Mouse (Mus musculus): ENCODE data around the gene Rmnd5b. TPM values are rescaled to one million over a fixed set of nuclear protein-coding genes. Genes with fewer than 3 reads are reported as not detected.

Gene Rmnd5b
- polyA plus RNA-seq, 1 experiment: 123 TPM

GRCm38 (mm10) chr11:51650261-51650660, 14.6 kb upstream of the Rmnd5b start:
- peak; percentile 60 for DNase-seq
- H3K27me3 ChIP-seq (ENCODE audit: control insufficient read depth, insufficient read depth, low read length): no peaks in the 10 kb centered on the region
- peaks cover 49% of the 10 kb centered on the region for H3K4me1 ChIP-seq (replicated peaks; ENCODE audit: control insufficient read depth, insufficient read depth, low read length)
- under 1% methylated on average over 30 of the region's 30 CpGs for WGBS
- no peak for TF ChIP-seq POLR2A (IDR thresholded peaks at IDR 0.05; ENCODE audit: control insufficient read depth, extremely low read depth, insufficient read depth, low read length, poor library complexity)
- no peak for TF ChIP-seq CTCF (IDR thresholded peaks at IDR 0.05; ENCODE audit: borderline replicate concordance, control insufficient read depth, extremely low read depth, insufficient read depth, low read length, poor library complexity)
- no peaks in the 10 kb centered on the region for H3K36me3 ChIP-seq (ENCODE audit: control insufficient read depth, insufficient read depth, low read length)
- peak overlapping the region; percentile 82 for H3K4me3 ChIP-seq (ENCODE audit: control insufficient read depth, insufficient read depth, low read length)
- H3K27ac ChIP-seq (ENCODE audit: control insufficient read depth, insufficient read depth, low read length): no peak overlapping the region

- no peaks in the 10 kb centered on the region for H3K27me3 ChIP-seq (ENCODE audit: control insufficient read depth, insufficient read depth, low read length)
- no peak overlapping the region for H3K27ac ChIP-seq (ENCODE audit: control insufficient read depth, insufficient read depth, low read length)
- H3K4me1 ChIP-seq (replicated peaks; ENCODE audit: control insufficient read depth, insufficient read depth, low read length): peaks cover 53% of the 10 kb centered on the region
- DNase-seq: no peak
- no peak for TF ChIP-seq POLR2A (IDR thresholded peaks at IDR 0.05; ENCODE audit: control insufficient read depth, extremely low read depth, insufficient read depth, low read length, poor library complexity)
- no peak for TF ChIP-seq CTCF (IDR thresholded peaks at IDR 0.05; ENCODE audit: borderline replicate concordance, control insufficient read depth, extremely low read depth, insufficient read depth, low read length, poor library complexity)
- WGBS: 2% methylated on average over 7 of the region's 7 CpGs
- H3K36me3 ChIP-seq (ENCODE audit: control insufficient read depth, insufficient read depth, low read length): no peaks in the 10 kb centered on the region
- peak overlapping the region; percentile 82 for H3K4me3 ChIP-seq (ENCODE audit: control insufficient read depth, insufficient read depth, low read length)
Observed at GRCm38 (mm10) chr11:51649889-51650199, 14.1 kb upstream of the Rmnd5b start.

GRCm38 (mm10) chr11:51649111-51649888, 13.6 kb upstream of the Rmnd5b start:
- no peaks in the 10 kb centered on the region for H3K27me3 ChIP-seq (ENCODE audit: control insufficient read depth, insufficient read depth, low read length)
- H3K36me3 ChIP-seq (ENCODE audit: control insufficient read depth, insufficient read depth, low read length): no peaks in the 10 kb centered on the region
- H3K4me3 ChIP-seq (ENCODE audit: control insufficient read depth, insufficient read depth, low read length): peak overlapping the region; percentile 82
- H3K27ac ChIP-seq (ENCODE audit: control insufficient read depth, insufficient read depth, low read length): no peak overlapping the region
- 53% methylated on average over 11 of the region's 11 CpGs for WGBS
- TF ChIP-seq POLR2A (IDR thresholded peaks at IDR 0.05; ENCODE audit: control insufficient read depth, extremely low read depth, insufficient read depth, low read length, poor library complexity) (no peak), CTCF (IDR thresholded peaks at IDR 0.05; ENCODE audit: borderline replicate concordance, control insufficient read depth, extremely low read depth, insufficient read depth, low read length, poor library complexity) (no peak)
- DNase-seq: no peak
- peaks cover 58% of the 10 kb centered on the region for H3K4me1 ChIP-seq (replicated peaks; ENCODE audit: control insufficient read depth, insufficient read depth, low read length)

- DNase-seq: no peak
- H3K4me3 ChIP-seq (ENCODE audit: control insufficient read depth, insufficient read depth, low read length): no peak overlapping the region
- no peak for TF ChIP-seq CTCF (IDR thresholded peaks at IDR 0.05; ENCODE audit: borderline replicate concordance, control insufficient read depth, extremely low read depth, insufficient read depth, low read length, poor library complexity)
- TF ChIP-seq POLR2A (IDR thresholded peaks at IDR 0.05; ENCODE audit: control insufficient read depth, extremely low read depth, insufficient read depth, low read length, poor library complexity): no peak
- 89% methylated on average over 3 of the region's 3 CpGs for WGBS
- H3K36me3 ChIP-seq (ENCODE audit: control insufficient read depth, insufficient read depth, low read length): no peaks in the 10 kb centered on the region
- H3K27ac ChIP-seq (ENCODE audit: control insufficient read depth, insufficient read depth, low read length): no peak overlapping the region
- H3K4me1 ChIP-seq (replicated peaks; ENCODE audit: control insufficient read depth, insufficient read depth, low read length): peaks cover 64% of the 10 kb centered on the region
- no peaks in the 10 kb centered on the region for H3K27me3 ChIP-seq (ENCODE audit: control insufficient read depth, insufficient read depth, low read length)
Observed at GRCm38 (mm10) chr11:51648566-51648965, 12.9 kb upstream of the Rmnd5b start.

- H3K27ac ChIP-seq (ENCODE audit: control insufficient read depth, insufficient read depth, low read length): peak overlapping the region; percentile 28
- H3K4me3 ChIP-seq (ENCODE audit: control insufficient read depth, insufficient read depth, low read length): no peak overlapping the region
- TF ChIP-seq POLR2A (IDR thresholded peaks at IDR 0.05; ENCODE audit: control insufficient read depth, extremely low read depth, insufficient read depth, low read length, poor library complexity): no peak
- TF ChIP-seq CTCF (IDR thresholded peaks at IDR 0.05; ENCODE audit: borderline replicate concordance, control insufficient read depth, extremely low read depth, insufficient read depth, low read length, poor library complexity): 0 out of 2 replicates have a peak, but pooled peaks have one; percentile 10
- peak; percentile 43 for DNase-seq
- H3K27me3 ChIP-seq (ENCODE audit: control insufficient read depth, insufficient read depth, low read length): no peaks in the 10 kb centered on the region
- no peaks in the 10 kb centered on the region for H3K36me3 ChIP-seq (ENCODE audit: control insufficient read depth, insufficient read depth, low read length)
- WGBS: 39% methylated on average over 15 of the region's 15 CpGs
- H3K4me1 ChIP-seq (replicated peaks; ENCODE audit: control insufficient read depth, insufficient read depth, low read length): peaks cover 79% of the 10 kb centered on the region
Observed at GRCm38 (mm10) chr11:51646751-51647667, 11.3 kb upstream of the Rmnd5b start.

- Histone ChIP-seq H3K4me3 (ENCODE audit: control insufficient read depth, insufficient read depth, low read length) (no peak overlapping the region), H3K4me1 (replicated peaks; ENCODE audit: control insufficient read depth, insufficient read depth, low read length) (peaks cover 84% of the 10 kb centered on the region), H3K36me3 (ENCODE audit: control insufficient read depth, insufficient read depth, low read length) (no peaks in the 10 kb centered on the region), H3K27me3 (ENCODE audit: control insufficient read depth, insufficient read depth, low read length) (no peaks in the 10 kb centered on the region), H3K27ac (ENCODE audit: control insufficient read depth, insufficient read depth, low read length) (peak overlapping the region; percentile 28; the same call in 1 of the 2 replicates)
- DNase-seq: no peak
- WGBS: 80% methylated on average over 7 of the region's 7 CpGs
- TF ChIP-seq POLR2A (IDR thresholded peaks at IDR 0.05; ENCODE audit: control insufficient read depth, extremely low read depth, insufficient read depth, low read length, poor library complexity) (no peak), CTCF (IDR thresholded peaks at IDR 0.05; ENCODE audit: borderline replicate concordance, control insufficient read depth, extremely low read depth, insufficient read depth, low read length, poor library complexity) (no peak)
Observed at GRCm38 (mm10) chr11:51646245-51646644, 10.5 kb upstream of the Rmnd5b start.

Measured in thymus, adult 2 months (tissue).